Mouse (Mus musculus): ENCODE results near the gene Fads6.

DNA sequence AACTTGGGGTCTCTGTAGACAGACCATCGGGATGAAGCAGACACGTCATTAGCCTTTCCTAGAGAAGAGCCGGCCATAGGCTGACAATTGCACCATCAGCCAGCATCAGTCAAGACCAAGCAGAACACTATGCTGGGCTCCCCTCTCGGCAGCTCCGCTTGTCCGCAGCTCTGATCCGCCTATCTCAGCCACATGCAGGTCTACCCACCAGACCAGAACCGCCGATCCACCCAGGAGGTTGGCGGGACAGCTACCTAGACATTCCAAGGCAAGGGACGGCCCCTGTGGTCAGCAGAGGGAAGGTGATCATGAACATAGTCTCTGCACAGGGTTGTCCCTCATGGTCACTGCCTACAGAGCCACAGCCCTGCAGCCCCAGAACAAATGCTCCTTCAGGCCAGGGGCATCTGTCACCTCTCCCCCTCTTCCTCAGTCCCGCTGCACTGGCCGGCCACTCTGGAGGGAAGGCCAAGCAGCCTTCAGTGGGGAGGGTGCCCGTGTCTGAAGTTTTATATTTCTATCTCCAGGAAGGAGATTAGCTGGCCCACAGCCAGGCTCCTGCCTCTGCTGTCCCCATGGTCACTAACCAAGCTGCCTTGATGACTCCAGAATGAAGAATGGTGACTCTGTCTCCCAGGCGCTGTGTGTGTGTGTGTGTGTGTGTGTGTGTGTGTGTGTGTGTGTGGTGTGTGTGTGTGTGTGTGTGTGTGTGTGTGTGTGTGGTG lies 63.0 kb downstream of the Fads6 start:
- TF ChIP-seq POLR2A (IDR thresholded peaks at IDR 0.05; ENCODE audit: insufficient read depth, low read depth, low read length) (no peak), CTCF (IDR thresholded peaks at IDR 0.05; ENCODE audit: insufficient read depth, low read depth, low read length) (no peak)

All from olfactory bulb, adult 2 months (tissue).